Mouse (Mus musculus): ENCODE results near the gene B3gnt7. TPM values are rescaled to one million over a fixed set of nuclear protein-coding genes. Genes with fewer than 3 reads are reported as not detected.
"Not testable (repeated sequence)": the region's sequence is repeated elsewhere in the genome, so short reads cannot be mapped to it uniquely, and the experiment has no call there.

Gene B3gnt7
- total RNA-seq, 2 experiments from 2014 or later = 0.77 to 1.1 TPM

DNA sequence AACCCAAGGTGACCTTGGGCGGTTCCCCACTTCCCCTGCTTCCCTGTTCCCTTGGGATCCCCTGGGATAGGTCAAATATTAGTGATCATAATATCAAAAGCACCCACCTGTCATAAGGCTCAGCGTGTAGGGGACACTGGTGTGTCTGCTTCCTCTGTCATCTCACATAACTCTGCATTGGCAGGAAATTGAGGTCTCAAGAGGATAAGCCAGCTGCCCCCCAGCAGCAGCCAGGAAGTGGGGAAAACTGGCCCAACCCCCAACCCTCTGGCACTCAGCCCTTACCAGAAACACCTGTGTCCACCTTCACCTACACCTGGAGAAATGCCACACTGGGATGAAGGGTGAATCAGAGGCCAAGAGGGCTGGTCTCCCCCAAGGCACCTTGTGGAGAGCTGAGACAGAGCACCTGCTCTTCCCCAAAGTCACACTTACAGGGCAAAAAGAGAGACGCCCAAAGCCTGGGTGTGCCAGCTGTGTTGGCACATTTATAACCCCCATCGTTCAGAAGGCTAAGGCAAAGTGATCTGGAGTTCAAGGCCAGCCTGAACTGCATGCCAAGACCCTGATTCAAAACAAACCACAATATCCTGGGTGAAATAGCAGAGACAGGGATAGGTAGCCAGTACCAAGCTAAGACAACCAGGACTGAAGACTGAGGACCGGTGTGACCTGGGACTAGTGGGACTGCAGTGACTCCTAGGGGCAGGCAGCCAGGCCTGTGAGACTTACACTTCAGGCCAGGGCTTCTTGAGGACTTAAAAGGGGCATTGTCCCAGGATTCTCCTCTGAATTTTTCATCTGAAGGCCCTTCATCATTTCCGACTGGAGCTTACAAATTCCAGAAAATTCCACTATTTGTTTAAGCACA, 1.2 kb upstream of the B3gnt7 start:
- no peak for DNase-seq (ENCODE audit: low spot score in 2 of 2)

DNA sequence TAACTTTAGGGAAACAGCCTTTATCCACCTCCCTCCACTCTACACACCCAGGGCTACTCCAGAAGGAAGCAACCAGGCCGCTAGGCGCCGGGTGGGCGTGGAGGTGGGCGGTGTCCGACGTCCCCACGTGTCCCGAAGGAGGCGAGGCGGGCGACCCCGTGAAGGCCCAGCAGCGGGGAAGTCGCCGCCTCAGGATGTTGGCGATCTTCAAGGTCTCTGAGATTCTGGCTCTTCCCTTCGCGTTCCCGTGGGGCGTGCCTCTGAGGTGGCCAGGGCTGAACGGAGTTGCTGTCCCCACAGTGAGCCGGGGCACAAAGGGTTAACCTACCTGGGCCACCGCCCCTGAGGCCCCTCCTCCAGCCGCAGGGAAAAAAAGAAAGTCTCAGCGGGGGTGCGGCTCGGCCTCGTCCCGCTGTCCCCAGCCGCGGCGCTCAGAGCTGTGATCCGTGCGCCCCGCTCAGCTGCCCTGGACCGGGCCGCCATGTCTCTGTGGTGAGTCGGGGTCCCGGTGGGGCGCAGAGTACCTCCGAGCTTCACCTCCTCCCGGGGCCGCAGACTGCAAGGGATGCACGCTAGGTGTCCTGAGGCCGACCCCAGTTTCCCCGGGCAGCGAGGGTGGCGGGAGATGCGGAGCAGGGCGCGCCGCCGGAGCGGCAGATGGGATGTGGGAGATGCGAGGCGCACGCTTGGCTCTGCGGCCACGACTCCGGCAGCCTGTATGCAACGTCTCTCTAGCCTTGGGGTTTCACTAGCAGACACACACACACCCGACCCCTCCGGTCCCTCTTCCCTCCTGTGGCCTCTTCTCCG, 636 bp downstream of the B3gnt7 start:
- DNase-seq (ENCODE audit: low spot score in 2 of 2) = peak; percentile 52 to 56

DNA sequence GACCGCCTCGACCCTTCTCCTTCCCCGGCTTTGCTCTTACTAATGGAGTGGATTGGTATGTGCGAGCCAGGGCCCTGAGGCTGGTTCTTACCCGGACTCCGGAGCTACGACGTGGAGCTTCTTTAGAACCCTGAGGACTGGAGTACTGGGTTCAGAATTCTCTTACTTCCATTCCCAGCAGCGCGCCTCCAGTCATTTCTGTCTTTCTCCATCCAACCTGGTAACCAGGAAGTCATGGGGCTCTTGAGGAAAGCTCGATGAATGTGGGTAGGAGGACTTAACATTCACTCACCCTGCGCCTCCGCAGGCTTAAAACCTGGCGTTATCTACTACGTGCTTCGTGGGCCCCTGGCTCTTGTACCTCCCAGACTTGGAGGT, 1.2 kb downstream of the B3gnt7 start:
- DNase-seq (ENCODE audit: low spot score in 2 of 2) = peak in 1 of 2 experiments; percentile 21

DNA sequence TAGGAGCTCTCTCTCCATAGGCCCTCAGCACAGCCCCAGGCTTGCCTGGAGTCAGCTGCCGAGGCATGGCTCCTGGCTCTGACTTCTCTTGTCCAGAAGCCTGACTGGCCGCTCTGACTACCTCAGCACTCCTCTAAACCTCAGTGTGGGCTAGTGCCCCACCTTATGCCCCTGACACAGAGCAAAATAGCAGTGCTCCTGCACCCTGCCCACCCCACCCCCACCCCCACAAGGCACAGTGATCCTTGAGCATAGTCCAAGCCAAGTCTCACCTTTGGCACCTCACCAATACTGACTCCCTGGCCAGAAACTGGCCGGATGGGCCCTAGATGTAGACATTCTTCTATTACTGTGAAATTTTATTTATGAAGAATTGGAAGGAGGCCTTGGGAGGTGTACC, 4.1 kb downstream of the B3gnt7 start:
- no peak for DNase-seq (ENCODE audit: low spot score in 2 of 2)

DNA sequence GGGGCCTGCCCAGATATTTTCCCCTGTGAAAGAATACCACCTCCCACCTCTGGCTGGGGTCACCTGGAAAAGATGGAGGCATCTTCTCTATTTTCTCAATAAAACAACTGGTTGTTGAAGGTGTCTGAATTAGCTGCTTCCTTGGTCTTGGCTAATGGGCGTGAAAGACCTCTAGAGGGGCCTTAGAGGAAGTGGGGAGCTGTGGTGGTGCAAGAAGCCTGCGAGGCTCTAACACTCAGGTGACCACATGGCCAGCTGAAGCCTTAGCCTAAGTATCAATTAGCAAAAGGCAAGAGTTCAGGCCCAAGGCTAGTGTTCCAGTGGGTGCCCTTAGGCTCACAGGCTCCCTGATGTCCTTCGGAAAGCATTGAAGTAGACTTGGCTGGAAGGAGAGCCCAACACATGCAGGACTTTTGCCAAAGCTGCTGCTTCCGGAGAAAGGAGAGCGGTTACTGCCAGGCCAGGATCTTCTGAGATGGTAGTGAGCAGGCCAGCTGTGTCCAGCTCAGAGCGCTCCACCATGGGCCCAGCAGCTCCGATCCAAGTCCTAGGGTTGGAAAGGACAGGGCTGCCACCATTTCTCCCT, 4.6 kb downstream of the B3gnt7 start:
- no peak for DNase-seq (ENCODE audit: low spot score in 2 of 2)

DNA sequence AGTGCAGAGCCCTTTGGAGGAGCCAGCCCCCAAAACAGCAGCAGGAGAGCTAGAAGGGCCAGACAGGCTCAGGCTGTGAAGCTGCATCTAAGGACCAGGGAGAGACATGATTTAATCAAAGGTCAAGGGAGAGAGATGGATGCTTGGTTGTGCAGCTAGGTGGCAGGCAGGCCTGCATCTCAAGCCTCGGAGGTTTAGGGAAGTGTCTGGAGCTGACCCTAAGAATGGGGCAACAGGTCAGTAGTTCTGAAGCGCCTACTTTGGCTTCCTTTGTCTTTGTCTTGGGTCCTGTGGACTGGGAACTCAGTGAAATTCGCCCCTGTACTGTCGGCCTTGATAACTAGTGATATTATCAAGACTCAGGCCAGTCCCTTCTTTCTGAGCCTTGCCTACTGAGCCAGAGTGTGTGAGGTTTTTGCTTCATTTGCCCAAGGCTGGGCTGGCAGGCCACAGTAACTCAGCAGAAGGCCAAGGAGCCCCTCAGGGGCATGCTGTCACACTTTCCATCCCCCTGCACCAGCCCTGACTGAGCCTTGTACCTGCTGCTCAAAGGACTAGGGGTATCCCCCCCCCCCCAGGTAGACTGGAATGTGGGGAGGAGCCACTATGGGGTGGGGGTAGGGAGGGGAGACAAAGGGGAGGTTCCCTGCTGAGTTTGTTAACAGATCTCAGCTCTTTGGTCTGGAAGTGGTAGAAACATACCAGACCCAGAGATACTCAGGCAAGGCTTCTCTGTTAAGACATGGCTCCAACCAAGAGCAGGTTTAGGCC, 5.4 kb downstream of the B3gnt7 start:
- DNase-seq (ENCODE audit: low spot score in 2 of 2) = no peak

DNA sequence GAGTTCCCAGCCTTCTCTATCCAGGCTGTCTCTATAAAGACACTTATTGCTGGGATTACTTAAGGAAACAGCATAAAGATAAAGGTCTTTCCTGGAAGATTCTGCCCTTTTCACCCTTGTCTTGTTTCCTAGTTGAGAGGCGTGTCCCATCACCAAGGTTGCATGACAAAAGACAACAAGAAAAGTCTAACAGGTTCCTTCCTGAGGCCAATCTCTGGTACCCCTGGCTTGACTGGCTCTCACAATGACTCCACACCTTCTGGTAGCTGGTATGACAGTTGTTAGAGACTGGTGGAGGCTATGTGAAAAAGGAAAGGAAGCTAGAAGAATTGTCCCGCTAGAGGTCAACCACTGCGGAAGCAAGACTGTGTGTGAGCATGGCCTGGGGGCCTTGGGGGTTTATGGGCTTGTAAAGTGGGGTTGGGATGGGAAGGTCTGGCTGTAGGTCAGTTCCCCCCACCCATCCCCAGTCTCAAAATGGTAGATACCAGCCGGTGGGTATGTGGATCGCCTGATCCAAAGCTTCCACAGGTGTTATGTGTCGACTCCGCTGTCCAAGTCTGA, 6.7 kb downstream of the B3gnt7 start:
- DNase-seq (ENCODE audit: low spot score in 2 of 2) = no peak

DNA sequence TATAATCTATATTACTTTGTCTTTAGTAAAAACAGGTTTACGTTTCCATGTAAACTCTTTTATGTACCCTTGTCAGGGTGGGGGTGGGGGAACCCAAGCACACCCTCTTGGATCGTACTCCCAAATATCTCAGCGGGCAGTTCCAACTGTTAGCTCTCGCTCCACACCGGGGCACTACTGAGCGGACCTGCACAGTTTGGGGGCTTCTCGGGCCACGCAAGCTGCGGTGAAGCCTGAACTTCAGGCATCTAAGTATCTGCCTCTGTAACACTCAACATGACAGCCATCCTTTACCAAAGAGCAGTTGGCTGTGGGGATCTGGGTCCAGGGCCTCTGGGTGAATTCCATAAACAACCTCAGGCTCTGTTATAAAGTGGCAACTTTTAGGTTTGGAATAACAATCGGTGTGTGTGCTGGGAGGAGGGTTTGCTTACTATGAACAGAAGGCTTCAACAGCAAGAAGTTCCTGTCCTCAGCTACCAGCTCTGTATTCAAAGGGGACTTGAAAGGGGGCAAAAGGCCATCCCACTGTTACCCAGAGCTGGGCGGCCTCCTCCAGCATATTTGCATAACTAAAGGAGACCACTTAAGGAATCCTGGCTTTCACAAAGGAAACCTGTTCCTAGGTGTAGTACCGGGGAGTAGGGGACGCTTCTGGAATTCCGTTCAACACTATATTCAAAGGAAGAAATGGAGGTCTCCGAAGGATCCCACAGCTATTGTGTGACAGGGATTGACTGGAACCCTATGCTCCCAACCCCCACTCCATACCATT, 8.1 kb downstream of the B3gnt7 start:
- no peak for DNase-seq (ENCODE audit: low spot score in 2 of 2)

DNA sequence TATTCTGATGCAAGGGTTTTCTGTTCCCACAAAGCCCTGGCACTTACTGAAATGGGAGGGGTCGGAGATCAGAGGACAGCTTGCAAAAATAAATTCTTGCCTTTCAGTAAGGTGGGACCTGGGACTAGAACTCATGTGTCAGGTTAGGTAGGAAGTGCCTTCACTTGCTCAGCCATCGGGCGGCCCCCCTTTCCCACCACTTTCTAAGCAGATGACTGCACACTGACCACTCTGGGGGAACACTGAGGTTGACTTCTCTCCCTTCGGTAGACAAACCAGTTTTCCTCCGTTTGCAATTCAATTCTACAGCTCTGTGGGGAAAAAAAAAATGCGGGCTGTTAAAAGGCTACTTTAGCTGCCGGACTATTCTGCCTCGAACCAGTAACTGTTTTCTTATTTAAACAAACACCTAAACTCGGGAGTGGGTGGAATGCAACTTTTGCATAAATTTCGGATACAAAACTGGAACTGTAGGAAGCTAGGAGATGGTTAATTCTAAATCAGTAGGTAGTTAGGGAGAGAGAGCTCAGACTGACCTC, 8.9 kb downstream of the B3gnt7 start:
- DNase-seq (ENCODE audit: low spot score in 2 of 2) = no peak

DNA sequence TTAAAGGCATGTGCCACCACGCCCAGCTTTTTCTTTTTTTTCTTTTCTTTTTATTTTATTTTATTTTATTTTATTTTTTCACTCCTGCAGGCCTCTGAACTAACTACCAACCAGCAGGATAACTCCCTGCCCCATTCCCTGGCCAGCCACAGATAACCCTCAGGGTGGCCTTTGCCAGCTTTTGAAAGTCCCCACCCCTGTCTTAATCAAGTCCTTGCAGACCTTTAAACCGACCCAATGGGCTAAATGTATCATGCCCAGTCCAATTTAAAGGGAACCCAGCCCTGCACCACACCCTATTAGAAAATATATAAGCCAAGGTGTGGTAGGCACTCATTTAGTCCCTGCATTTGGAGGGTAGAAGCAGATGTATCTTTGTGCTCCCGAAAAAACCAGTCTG, 9.6 kb downstream of the B3gnt7 start:
- DNase-seq (ENCODE audit: low spot score in 2 of 2) = no peak

DNA sequence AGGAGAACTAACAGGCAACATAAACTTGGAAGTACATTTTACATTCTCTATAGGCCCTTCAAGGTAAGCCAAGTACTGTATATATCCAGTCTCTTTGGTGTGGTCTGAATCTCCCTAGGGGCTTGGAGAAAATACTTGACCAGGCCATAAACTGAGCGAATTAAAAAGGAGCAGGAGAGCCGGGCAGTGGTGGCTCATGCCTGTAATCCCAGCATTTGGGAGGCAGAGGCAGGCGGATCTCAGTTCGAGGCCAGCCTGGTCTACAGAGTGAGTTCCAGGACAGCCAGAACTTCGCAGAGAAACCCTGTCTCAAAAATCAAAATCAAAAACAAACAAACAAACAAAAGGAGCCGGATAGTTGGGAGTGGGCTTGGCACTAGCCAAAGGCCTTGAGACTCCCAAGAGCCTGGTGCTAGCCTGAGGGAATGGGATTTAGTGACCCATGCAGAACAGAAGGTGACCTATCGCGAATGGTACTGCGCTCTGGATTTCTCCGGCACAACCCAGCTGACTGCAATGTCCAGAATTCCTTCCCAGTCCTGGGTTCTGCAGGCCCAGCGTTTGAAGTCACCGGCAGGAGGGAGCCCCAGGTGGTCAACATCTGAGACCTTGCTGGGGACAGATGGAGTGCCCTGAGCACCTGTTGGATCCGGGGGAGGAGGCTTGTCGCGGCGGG, 10.6 kb downstream of the B3gnt7 start:
- no peak for DNase-seq (ENCODE audit: low spot score in 2 of 2)

DNA sequence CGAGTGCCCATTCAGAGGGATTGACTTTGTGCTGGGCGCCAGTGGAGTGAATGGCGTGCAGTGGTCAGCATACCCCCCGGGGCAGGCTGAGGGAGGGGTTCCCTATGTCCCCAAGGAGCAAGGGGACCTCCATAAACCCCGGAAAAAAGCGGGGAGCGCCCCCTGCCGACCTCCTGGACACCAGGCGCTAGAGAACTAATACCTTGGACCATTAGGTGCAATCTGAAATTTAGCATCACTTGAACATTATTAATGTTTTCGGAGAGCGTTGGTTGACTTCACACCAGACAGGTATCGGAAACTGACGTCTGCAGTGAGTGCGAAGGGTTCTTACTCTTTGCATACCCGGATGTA, 11.1 kb downstream of the B3gnt7 start:
- DNase-seq (ENCODE audit: low spot score in 2 of 2) = peak in 1 of 2 experiments; percentile 27

DNA sequence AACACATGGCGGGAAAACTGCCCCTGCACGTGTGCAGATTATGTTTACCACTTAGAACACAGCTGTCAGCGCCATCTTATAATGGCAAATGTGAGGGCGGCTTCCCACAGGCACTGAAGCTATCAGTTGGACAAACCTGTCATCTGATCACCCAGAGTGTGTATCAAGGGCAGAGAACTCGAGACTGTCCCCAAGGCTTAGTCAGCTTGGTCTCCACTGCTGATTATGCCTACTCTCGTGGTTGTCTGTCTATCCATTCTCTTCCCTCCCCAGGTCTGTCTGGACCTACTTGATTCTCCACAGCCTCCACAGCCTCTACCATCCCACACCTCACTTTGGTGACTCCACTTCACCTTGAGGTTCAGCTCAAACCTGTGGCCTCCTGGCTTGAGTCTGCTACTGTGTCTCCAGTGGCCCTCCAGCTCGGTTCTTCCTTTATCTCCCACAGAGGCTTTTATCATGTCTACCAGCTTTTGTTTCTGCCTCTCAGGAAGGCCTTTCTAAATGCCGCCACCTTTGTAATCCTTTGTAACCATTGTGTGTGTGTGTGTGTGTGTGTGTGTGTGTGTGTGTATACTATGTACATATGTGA, 18.3 kb downstream of the B3gnt7 start:
- DNase-seq (ENCODE audit: low spot score in 2 of 2) = no peak

DNA sequence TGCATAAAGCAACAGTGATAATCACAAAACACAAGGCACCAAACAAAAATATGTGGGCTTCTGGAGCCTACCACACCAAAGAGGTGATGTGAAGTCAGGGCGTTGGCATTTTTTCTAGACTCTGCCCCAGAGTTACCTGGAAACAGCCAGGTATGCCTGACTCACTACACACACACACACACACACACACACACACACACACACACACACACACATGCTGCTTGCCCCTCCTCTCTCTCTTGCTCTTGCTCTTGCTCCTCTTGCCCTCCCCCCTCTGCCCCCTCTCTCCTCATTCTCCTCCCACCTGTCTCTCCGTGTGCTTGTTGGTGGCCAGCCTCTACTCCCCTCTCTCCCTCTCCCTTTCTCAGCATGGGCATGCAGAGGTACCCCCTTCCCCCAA, 33.7 kb downstream of the B3gnt7 start:
- DNase-seq (ENCODE audit: low spot score in 2 of 2) = no peak

DNA sequence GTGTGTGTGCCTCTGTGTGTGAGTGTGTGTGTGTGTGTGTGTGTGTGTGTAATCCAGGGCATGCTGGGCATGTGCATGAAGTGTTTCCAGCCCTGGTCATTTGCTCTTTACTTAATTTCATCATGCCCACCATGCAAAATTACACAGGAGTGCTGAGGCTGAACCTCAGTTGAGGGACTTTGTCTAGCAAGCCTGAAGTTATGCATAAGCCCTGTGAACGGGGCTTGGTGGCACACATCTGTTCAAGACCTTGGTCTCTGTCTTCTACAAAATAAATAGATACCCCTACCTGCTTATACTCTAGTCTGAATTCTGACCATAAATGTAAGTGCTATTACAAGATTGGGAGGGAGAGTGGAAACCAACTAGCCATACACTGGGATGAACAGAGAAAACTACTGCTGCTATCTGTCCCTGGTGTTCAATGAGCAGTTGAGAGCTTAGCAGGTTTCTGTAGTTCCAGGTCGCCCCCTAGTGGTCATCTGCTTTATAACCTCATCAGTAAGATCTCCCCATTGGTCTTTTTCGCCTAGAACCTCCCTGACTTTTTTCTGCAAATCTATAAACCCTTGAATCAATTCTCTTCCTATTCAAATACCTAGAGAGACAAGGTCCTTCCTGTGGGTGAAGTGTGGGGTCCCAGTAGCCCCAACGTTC, 36.7 kb downstream of the B3gnt7 start:
- DNase-seq (ENCODE audit: low spot score in 2 of 2) = peak; percentile 80 to 89

DNA sequence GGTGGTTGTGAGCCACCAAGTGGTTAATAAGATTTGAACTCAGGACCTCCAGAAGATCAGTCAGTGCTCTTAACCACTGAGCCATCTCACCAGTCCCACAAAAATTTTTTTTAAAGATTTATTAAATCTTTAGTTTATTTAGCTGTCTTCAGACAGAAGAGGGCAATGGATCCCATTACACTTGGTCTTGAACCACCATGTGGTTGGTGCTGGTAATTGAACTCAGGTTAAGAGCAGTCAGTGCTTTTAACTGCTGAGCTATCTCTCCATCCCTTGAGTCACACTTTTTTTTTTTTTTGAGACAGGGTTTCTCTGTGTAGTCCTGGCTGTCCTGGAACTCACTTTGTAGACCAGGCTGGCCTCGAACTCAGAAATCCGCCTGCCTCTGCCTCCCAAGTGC, 38.5 kb downstream of the B3gnt7 start:
- DNase-seq (ENCODE audit: low spot score in 2 of 2) = not testable (repeated sequence)

DNA sequence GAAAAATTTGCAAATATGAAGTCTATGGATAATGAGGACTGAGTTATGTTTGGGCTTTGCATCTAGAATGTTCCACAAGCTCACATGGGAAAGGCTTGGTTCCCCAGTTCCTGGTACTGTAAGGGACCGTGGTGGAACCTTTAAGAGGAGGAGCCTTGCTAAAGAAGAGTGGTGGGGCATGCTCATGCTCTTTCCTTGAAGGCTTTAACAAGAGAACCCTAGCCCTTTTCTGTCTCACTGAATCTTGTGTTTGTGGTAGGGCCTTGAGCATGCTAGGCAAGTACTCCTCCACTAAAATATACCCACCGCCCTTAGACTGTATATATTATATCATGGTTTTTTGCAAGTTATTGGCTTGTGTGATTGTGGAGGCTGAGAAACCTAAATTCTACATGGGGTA, 39.7 kb downstream of the B3gnt7 start:
- DNase-seq (ENCODE audit: low spot score in 2 of 2) = no peak

DNA sequence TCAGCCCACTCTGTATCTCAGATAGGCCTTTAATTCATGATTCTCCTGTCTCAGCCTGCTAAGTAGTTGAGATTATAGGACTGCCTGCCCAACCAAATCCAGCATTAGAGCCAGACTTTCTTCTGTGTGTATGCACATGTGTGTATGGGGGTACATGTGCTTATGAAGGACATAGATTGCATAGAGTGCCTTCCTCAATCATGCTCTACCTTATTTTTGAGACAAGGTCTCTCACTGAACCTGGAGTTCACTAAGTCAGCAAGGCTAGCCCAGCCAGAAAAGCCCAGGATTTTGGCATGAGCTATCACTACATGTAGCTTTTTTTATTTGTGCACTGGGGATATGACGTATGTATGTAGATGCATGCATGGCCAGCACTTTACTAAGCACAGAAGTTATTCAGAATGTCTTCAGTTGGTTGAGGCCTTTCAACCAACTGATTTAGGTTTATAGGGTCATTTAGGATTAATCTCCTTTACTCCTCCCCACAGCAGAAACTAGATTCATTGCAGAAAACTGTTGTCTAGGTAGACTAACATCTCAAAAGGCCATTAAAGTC, 40.5 kb downstream of the B3gnt7 start:
- DNase-seq (ENCODE audit: low spot score in 2 of 2) = no peak
